Mouse (Mus musculus): Measurements from ENCODE around the gene Ubac2.

GRCm38 (mm10) chr14:121938256-121939191, 60.1 kb downstream of the Ubac2 start:
- no peak for TF ChIP-seq CTCF (IDR thresholded peaks at IDR 0.05; ENCODE audit: low read depth)
- TF ChIP-seq EP300 (optimal IDR thresholded peaks at IDR 0.05): no peak
